Mouse (Mus musculus) heart, postnatal 10 days (tissue): ENCODE data around the gene Gm17416. TPM values are rescaled to one million over a fixed set of nuclear protein-coding genes. Genes with fewer than 3 reads are reported as not detected.

Experiments used
- DNase-seq, 2 experiments: peaks; one replicate each; pipeline ENCODE4 v3.0.0; 2021
- intact Hi-C: fragments of 180-260 bp; cut with DNase I; formaldehyde crosslinking; loops from one replicate; pipeline ENCODE4 v1.15.1; 2025
- total RNA-seq, 2 experiments: library from RNA; stranded (reverse); gene quantifications; 2 replicates each; pipeline ENCODE4 v1.2.3; 2021

Gm17416 gene
- total RNA-seq, 2 experiments from 2014 or later = not detected

DNA sequence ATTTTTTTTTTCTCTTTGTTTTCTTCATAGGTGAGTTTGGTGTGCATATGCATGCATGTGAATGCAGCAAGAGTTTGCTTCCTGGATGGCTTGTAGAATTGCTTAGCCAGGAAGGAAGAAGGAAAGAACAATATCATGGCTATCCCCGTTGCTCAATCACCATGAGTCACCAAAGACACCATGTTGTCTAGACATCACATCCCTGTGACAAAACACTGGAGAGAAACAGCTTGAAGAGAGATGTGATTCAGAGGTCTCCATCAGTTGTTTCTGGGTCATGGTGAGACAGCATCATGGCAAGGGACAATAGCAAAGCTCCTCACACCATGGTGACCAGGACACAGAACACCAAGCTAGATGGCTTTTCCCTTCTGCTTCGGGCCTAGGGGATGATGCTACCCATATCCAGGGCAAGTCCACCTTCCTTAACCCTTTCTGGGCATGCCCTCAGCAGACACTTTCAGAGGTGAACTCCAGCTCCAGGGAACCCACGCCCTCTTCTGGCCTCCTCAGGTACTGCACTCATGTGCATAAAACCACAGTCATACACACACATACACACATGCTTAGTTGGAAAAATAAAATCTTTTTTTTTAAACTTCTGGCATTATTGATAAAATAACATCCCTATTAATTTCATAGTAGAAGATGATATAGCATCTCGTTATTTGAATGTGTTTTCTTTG, 32.3 kb downstream of the Gm17416 start:
- intact Hi-C loops = loop anchor here (5.0 kb wide), 2 partner anchors 49 to 129 kb away; no protein-coding TSS in a partner anchor
- DNase-seq = no peak

DNA sequence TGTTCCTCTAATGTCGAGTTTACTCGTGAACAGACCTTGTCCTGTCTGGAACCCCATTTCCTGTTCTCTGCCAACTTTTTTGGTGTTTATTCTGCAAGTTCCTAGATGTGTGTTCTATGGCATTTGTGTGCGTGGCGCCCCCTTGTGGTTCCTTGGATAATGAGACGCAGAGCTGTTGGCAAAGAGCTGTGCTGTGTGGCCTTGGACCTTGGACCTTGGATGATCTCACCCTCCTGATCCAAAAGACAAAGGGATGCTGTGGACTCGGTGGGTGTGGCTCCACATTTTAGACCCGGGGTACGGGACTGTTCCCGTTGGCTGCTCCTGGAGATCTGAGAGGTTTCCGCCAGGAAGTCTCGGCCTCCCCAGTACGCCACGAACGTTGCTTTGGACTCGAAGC, 34.9 kb downstream of the Gm17416 start, which contains the start of gene Defb36:
Gene Defb36 (plus strand): TSS at position 271 of the 400 bp plus-strand sequence.
- DNase-seq = peak; percentile 26 to 72
- intact Hi-C loops = loop anchor here (5.0 kb wide), 2 partner anchors 52 to 132 kb away; no protein-coding TSS in a partner anchor

DNA sequence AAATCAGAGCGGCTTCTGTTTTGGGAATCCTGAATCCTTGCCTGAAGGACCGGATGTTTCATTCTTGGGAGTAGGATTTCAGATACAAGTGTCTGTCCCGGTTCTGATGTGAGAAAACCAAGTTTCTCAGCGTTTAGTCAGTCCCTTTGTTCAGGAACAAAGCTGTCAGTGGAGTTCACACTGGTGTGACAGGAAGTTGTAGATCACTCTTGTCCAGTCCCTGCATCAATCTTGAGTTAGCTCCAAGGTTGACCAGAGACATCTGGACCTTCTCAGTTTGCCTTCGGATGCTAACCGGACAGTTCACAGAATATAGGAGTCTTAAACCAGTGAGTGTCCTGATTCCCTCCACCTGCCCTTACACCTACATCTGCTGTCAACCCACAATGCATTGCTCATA, 38.6 kb downstream of the Gm17416 start:
- intact Hi-C loops = no loop called here
- no peak for DNase-seq

DNA sequence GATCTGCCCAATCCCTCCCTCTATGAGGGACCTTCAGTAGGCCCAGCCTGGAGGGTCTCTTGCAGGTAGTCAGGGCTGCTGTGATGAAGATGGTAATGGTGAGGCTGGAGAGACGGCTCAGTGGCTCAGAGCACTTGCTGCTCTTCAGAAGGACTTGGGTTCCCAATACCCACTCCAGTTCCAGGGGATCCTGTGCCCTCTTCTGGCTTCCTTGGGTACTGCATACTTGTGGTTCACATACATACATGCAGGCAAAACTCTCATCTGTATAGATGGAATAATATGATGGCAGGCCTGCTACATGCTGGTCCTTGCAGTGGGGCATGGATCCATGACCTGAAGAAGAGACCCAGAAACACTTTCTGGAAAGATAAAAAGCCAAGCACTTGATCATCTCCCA, 39.6 kb downstream of the Gm17416 start:
- intact Hi-C loops = no loop called here
- no peak for DNase-seq

DNA sequence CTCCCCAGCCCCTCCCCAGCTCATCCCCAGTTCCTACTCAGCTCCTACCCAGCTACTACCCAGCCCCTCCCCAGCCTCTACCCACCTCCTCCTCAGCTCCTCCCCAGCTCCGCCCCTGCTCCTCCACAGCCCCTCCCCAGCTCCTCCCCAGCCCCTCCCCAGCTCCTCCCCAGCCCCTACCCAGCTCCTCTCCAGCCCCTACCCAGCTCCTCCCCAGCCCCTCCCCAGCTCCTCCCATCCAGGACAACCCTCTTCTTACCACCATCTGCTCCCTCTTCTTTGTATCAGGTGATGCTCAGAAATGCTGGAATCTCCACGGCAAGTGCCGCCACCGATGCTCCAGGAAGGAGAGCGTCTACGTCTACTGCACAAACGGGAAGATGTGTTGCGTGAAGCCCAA, 43.1 kb downstream of the Gm17416 start:
- intact Hi-C loops = no loop called here
- DNase-seq = no peak

DNA sequence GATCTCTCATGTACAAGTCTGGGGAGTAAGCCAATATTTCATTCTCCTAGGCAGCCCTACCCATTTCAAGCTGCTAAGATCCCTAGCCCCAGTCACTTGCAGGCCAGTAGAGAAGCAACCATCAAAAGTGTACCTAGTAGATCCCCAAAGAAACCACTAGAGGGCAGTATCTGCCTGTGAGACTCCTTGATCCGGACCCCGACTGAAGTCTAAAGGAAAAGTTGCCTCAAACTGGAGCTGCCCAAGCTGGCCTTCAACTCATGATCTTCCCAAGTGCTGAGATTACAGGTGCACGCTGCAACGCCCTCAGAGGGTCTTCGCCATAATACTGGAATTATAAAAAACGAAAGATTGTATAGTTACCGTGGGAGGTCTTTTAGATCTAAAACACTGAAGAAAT, 46.4 kb downstream of the Gm17416 start:
- peak; percentile 78 to 81 for DNase-seq
- intact Hi-C loops = loop anchor here (1.0 to 5.0 kb wide), 2 partner anchors 42 to 62 kb away; no protein-coding TSS in a partner anchor

DNA sequence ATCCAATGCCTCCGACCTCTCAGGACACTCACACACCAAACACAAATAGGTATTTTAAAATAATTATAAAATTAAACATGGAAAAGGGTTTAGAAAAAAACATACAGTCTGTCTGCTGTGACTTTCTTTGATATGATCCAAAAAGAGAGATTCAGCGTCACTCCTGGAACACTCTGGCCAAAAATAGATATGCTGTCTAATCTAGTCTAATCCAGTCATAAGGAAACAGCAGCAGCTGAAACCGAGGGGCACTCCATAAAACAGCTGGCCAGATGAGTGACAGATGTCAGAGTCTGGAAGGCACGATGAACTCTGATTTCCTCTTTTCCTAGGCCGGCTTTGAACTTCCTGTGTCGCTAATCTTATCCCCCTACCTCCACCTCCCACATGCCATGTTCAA, 47.3 kb downstream of the Gm17416 start:
- intact Hi-C loops = loop anchor here (5.0 kb wide), 1 partner anchor 61 kb away; no protein-coding TSS in a partner anchor

DNA sequence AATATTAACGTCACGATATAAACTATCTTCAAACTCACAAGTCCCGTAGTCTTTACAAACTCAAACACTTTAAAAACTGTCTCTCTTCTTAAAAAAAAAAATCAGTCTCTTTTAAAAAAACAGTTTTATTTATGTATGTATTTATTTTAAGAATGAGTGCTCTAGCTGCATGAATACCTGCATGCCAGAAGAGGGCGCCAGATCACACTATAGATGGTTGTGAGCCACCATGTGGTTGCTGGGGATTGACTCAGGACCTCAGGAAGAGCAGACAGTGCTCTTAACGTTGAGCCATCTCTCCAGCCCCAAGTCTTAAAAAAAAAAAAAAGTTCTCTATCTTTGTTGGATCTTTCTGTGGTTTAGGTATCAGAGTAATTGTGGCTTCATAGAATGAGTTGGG, 48.2 kb downstream of the Gm17416 start:
- no peak for DNase-seq
- intact Hi-C loops = loop anchor here (5.0 kb wide), 1 partner anchor 60 kb away; no protein-coding TSS in a partner anchor

More for the DNA sequence above, 47.3 kb downstream of the Gm17416 start:
- no peak for DNase-seq

Other genes starting within 250 kb of the Gm17416 start
- 10 to 100 TPM; 72.5 to 76.8 TPM for gene Rbck1, start 236.7 kb upstream of the Gm17416 start, total RNA-seq
- 1 to 10 TPM; 3.2 to 3.9 TPM for gene Trib3, start 225.3 kb upstream of the Gm17416 start, total RNA-seq
- not detected for gene Nrsn2, start 192.7 kb upstream of the Gm17416 start, total RNA-seq
- 10 to 100 TPM; 26.3 to 37.8 TPM for gene Sox12, start 171.3 kb upstream of the Gm17416 start, total RNA-seq
- gene Zcchc3, start 154.3 kb upstream of the Gm17416 start, total RNA-seq = 10 to 100 TPM; 18.0 to 18.1 TPM
- 1 to 10 TPM; 3.7 to 4.3 TPM for gene 6820408C15Rik, start 153.8 kb upstream of the Gm17416 start, total RNA-seq
- not detected for gene Defb23, start 104.7 kb upstream of the Gm17416 start, total RNA-seq
- gene Defb20, start 92.3 kb upstream of the Gm17416 start, total RNA-seq = not detected
- not detected for gene Defb22, start 79.2 kb upstream of the Gm17416 start, total RNA-seq
- gene Defb26, start 57.6 kb upstream of the Gm17416 start, total RNA-seq = not detected
- not detected for gene Defb28, start 51.1 kb upstream of the Gm17416 start, total RNA-seq
- gene Defb29, start 29.2 kb upstream of the Gm17416 start, total RNA-seq = not detected
- not detected for gene Defb21, start 3.4 kb downstream of the Gm17416 start, total RNA-seq
- not detected for gene Defb19, start 11.0 kb downstream of the Gm17416 start, total RNA-seq
- not detected for gene Defb45, start 30.1 kb downstream of the Gm17416 start, total RNA-seq
- not detected for gene Defb36, start 35.0 kb downstream of the Gm17416 start, total RNA-seq
- gene Defb25, start 53.7 kb downstream of the Gm17416 start, total RNA-seq = not detected
- gene Rem1, start 57.6 kb downstream of the Gm17416 start, total RNA-seq = 10 to 100 TPM; 12.9 to 15.3 TPM
- gene H13, start 100.1 kb downstream of the Gm17416 start, total RNA-seq = 10 to 100 TPM; 47.6 to 51.4 TPM
- 10 to 100 TPM; 17.8 to 19.1 TPM for gene Mcts2, start 117.7 kb downstream of the Gm17416 start, total RNA-seq
- 10 to 100 TPM; 72.9 to 84.2 TPM for gene Id1, start 166.9 kb downstream of the Gm17416 start, total RNA-seq
- 10 to 100 TPM; 17.9 to 22.4 TPM for gene Cox4i2, start 184.8 kb downstream of the Gm17416 start, total RNA-seq